Mouse (Mus musculus): ENCODE measurements around the gene Myo1f. TPM values are rescaled to one million over a fixed set of nuclear protein-coding genes. Genes with fewer than 3 reads are reported as not detected.

Myo1f gene
- total and polyA plus RNA-seq, 3 experiments = 13.6 to 27.5 (median 19.5) TPM

- H3K4me2 ChIP-seq (ENCODE audit: insufficient read depth, low read depth, poor library complexity, severe bottlenecking) = no peak overlapping the region
- H3K4me3 ChIP-seq (replicated peaks in 1 of 3; ENCODE audit: low read depth in 2 of 3, low read length in 2 of 3, poor library complexity in 1 of 3) = no peak overlapping the region
- in situ Hi-C loops (cut with MboI; ENCODE audit: low pct_ligation_motif_present, low pct_unique_long_range_greater_than_20kb, low sequenced_read_pairs) = no loop called here
- H3K9me3 ChIP-seq (replicated peaks; ENCODE audit: low read length) = peaks cover 4% of the 10 kb centered on the region
- DNase-seq (ENCODE audit: extremely low read depth) = no peak
- TF ChIP-seq RAD21 (IDR thresholded peaks at IDR 0.05; ENCODE audit: low read depth, low read length) = no peak
- TF ChIP-seq CHD1 (IDR thresholded peaks at IDR 0.05; ENCODE audit: low read depth, low read length) = no peak
- TF ChIP-seq USF1 (IDR thresholded peaks at IDR 0.05; ENCODE audit: low read depth, low read length) = no peak
- no peak for TF ChIP-seq ZC3H11A (IDR thresholded peaks at IDR 0.05; ENCODE audit: low read depth, low read length)
- TF ChIP-seq GABPA (IDR thresholded peaks at IDR 0.05; ENCODE audit: insufficient replicate concordance, low read depth, low read length) = no peak
- no peaks in the 10 kb centered on the region for H3K27me3 ChIP-seq (replicated peaks)
- H3K27ac ChIP-seq (ENCODE audit: insufficient read depth, low read depth) = no peak overlapping the region
- peaks cover 29 to 84% of the 10 kb centered on the region in 2 experiments for H3K4me1 ChIP-seq (ENCODE audit: control insufficient read depth in 1 of 2, insufficient read depth in 2 of 2)
- H3K9ac ChIP-seq (ENCODE audit: insufficient read depth, low read depth) = no peak overlapping the region
- dilution Hi-C loops (cut with MboI; ENCODE audit: extremely low pct_ligation_motif_present, extremely low pct_unique_long_range_greater_than_20kb, low sequenced_read_pairs) = no loop called here
- H3K79me2 ChIP-seq (replicated peaks; ENCODE audit: control insufficient read depth, extremely low read depth, insufficient read depth, poor library complexity, severe bottlenecking) = no peaks in the 10 kb centered on the region
- H3K36me3 ChIP-seq (replicated peaks in 1 of 2; ENCODE audit: control insufficient read depth in 1 of 2, insufficient read depth in 1 of 2, low read length in 1 of 2) = peaks cover 10 to 30% of the 10 kb centered on the region in 2 experiments
Measured at GRCm38 (mm10) chr17:33554536-33554935, 971 bp upstream of the Myo1f start.

- TF ChIP-seq ZMIZ1 (IDR thresholded peaks at IDR 0.05; ENCODE audit: low read depth, low read length) (no peak), SMC3 (IDR thresholded peaks at IDR 0.05; ENCODE audit: low read depth, low read length) (no peak), SIN3A (IDR thresholded peaks at IDR 0.05; ENCODE audit: low read length) (no peak), USF1 (IDR thresholded peaks at IDR 0.05; ENCODE audit: low read depth, low read length) (no peak), TBP (conservative IDR thresholded peaks at IDR 0.05; ENCODE audit: low read depth, low read length) (no peak), NRF1 (IDR thresholded peaks at IDR 0.05; ENCODE audit: low read depth, low read length) (no peak), MAZ (IDR thresholded peaks at IDR 0.05; ENCODE audit: low read depth, low read length) (no peak), POLR2A (IDR thresholded peaks at IDR 0.05; ENCODE audit: low read depth, low read length) (no peak), ETS1 (conservative IDR thresholded peaks at IDR 0.05; ENCODE audit: low read depth, low read length) (no peak), HCFC1 (IDR thresholded peaks at IDR 0.05; ENCODE audit: low read depth, low read length) (no peak), RCOR1 (conservative IDR thresholded peaks at IDR 0.05; ENCODE audit: low read depth, low read length) (no peak), USF2 (conservative IDR thresholded peaks at IDR 0.05; ENCODE audit: low read depth, low read length) (no peak), ZC3H11A (IDR thresholded peaks at IDR 0.05; ENCODE audit: low read depth, low read length) (no peak)
- dilution Hi-C loops (cut with MboI; ENCODE audit: extremely low pct_ligation_motif_present, extremely low pct_unique_long_range_greater_than_20kb, low sequenced_read_pairs) = no loop called here
- H3K9ac ChIP-seq (ENCODE audit: insufficient read depth, low read depth) = no peak overlapping the region
- H3K79me2 ChIP-seq (replicated peaks; ENCODE audit: control insufficient read depth, extremely low read depth, insufficient read depth, poor library complexity, severe bottlenecking) = no peaks in the 10 kb centered on the region
- in situ Hi-C loops (cut with MboI; ENCODE audit: low pct_ligation_motif_present, low pct_unique_long_range_greater_than_20kb, low sequenced_read_pairs) = no loop called here
- H3K4me1 ChIP-seq (ENCODE audit: control insufficient read depth in 1 of 2, insufficient read depth in 2 of 2) = peaks cover 15 to 68% of the 10 kb centered on the region in 2 experiments
- no peaks in the 10 kb centered on the region for H3K9me3 ChIP-seq (replicated peaks; ENCODE audit: low read length)
- 0 out of 2 replicates have a peak overlapping the region, but pooled peaks have one; percentile 6 for H3K4me2 ChIP-seq (ENCODE audit: insufficient read depth, low read depth, poor library complexity, severe bottlenecking)
- no peaks in the 10 kb centered on the region for H3K27me3 ChIP-seq (replicated peaks)
- peaks cover 0 to 10% of the 10 kb centered on the region in 2 experiments for H3K36me3 ChIP-seq (replicated peaks in 1 of 2; ENCODE audit: control insufficient read depth in 1 of 2, insufficient read depth in 1 of 2, low read length in 1 of 2)
- DNase-seq (ENCODE audit: extremely low read depth) = no peak
- H3K4me3 ChIP-seq (replicated peaks in 1 of 3; ENCODE audit: low read depth in 2 of 3, low read length in 2 of 3, poor library complexity in 1 of 3) = peak overlapping the region in 1 of 3 experiments; percentile 23
- no peak overlapping the region for H3K27ac ChIP-seq (ENCODE audit: insufficient read depth, low read depth)
Measured at GRCm38 (mm10) chr17:33557922-33558321, 2.4 kb downstream of the Myo1f start.

Measured in CH12.LX (cell line).